Mouse (Mus musculus): ENCODE data around the gene Rbm19. TPM values are rescaled to one million over a fixed set of nuclear protein-coding genes. Genes with fewer than 3 reads are reported as not detected.

Gene Rbm19
- polyA plus RNA-seq, 1 experiment from 2014 or later, result 16.0 TPM

DNA sequence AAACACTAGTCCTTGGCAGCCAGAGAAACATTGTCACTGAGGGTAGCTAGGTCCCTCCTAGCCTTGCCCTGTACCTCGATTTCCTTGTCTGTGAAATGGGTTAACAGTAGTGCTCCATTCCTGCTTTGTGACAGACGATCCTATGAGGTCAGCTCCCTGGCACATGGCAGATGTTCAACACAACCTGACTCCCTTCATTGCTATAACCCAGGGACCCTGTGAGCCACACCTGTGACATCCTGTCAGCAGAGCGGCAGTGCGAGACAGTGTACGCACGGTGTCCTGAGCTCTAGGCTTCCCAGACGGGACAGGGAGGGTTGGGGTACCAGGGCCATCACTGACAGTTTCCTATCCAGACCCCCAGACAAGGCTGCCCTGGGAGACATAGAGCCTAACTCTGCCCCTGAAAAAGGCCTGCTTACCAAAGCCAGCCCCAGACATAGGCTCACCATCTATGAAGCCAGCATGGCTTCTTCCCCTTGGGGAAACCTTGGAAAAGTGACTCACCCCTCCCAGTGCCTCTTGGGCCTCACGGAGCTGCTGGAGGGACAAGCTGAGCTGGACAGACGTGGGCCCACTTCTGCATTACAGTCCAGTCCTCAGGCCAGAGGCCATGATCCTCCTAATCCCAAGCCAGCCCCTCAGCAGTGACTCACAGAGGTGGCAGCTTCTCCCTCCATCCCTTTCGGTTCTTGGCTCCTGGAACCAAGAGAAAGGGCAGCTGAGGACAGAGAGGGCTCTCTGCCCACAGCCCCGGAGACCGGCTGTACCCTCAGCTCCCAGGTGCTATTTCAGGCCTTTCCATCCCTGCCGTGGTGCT is 60.2 kb downstream of the Rbm19 start:
- H3K9ac ChIP-seq (replicated peaks; ENCODE audit: low read length), result no peak overlapping the region
- ATAC-seq (ENCODE audit: low FRiP score, low TSS enrichment) (no peak), DNase-seq (no peak)
- H3K27ac ChIP-seq (replicated peaks; ENCODE audit: low read depth, low read length), result peak overlapping the region; percentile 83; the same call in 1 of the 2 replicates
- H3K4me3 ChIP-seq (replicated peaks; ENCODE audit: low read depth, low read length), result no peak overlapping the region
- H3K4me1 ChIP-seq (ENCODE audit: control insufficient read depth, insufficient read depth, low read length), result peaks cover 34% of the 10 kb centered on the region
- WGBS, result 93% methylated on average over 13 of the region's 13 CpGs
- no peak overlapping the region for H3K4me2 ChIP-seq (ENCODE audit: low read length)
- H3K36me3 ChIP-seq (ENCODE audit: control insufficient read depth, insufficient read depth, low read length), result peaks cover 4% of the 10 kb centered on the region; the same call in 1 of the 2 replicates
- H3K27me3 ChIP-seq (ENCODE audit: control insufficient read depth, insufficient read depth, low read length), result no peaks in the 10 kb centered on the region
- no peaks in the 10 kb centered on the region for H3K9me3 ChIP-seq (ENCODE audit: control insufficient read depth, low read length)

DNA sequence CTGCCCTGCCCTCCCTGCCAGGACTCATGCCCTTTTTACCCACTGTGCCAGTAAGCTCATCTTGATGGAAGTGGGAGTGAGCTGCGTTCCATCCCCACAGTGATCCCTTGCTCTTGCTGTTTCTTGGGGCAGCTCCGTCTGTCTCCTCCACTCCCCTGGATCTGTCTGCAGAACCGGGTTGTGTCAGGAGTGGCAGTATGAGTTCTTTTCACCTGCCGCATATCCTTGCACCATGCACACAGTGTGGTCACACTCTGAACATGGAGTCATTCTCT is 60.7 kb downstream of the Rbm19 start:
- Histone ChIP-seq H3K27me3 (ENCODE audit: control insufficient read depth, insufficient read depth, low read length) (no peaks in the 10 kb centered on the region), H3K36me3 (ENCODE audit: control insufficient read depth, insufficient read depth, low read length) (peaks cover 4% of the 10 kb centered on the region; the same call in 1 of the 2 replicates), H3K9me3 (ENCODE audit: control insufficient read depth, low read length) (no peaks in the 10 kb centered on the region), H3K27ac (replicated peaks; ENCODE audit: low read depth, low read length) (no peak overlapping the region), H3K9ac (replicated peaks; ENCODE audit: low read length) (no peak overlapping the region), H3K4me2 (ENCODE audit: low read length) (no peak overlapping the region), H3K4me3 (replicated peaks; ENCODE audit: low read depth, low read length) (no peak overlapping the region), H3K4me1 (ENCODE audit: control insufficient read depth, insufficient read depth, low read length) (peaks cover 30% of the 10 kb centered on the region)
- no peak for DNase-seq
- WGBS, result 96% methylated on average over 4 of the region's 4 CpGs
- ATAC-seq (ENCODE audit: low FRiP score, low TSS enrichment), result no peak

DNA sequence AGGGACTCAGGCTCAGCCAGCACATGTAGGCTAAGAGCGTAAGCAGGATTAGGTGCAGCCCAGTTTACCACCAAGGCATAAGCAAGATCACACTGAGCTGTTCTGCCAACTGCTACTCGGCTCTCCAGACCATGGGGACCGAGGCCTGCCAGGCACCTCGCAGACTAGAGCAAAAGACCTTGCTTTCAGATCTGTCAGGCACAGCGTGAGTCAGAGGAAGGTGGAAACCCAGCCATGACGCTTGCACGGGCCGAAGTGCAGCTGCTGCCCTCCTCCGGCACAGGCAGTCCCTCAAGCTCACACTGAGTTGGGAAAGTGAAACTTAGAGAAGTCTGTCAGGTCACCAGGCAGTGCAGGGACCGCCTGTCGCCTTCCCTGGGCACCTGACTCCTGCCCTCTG is 63.8 kb downstream of the Rbm19 start:
- peaks cover 10% of the 10 kb centered on the region; the same call in 1 of the 2 replicates for H3K4me1 ChIP-seq (ENCODE audit: control insufficient read depth, insufficient read depth, low read length)
- no peak overlapping the region for H3K4me3 ChIP-seq (replicated peaks; ENCODE audit: low read depth, low read length)
- no peak for ATAC-seq (ENCODE audit: low FRiP score, low TSS enrichment)
- H3K9ac ChIP-seq (replicated peaks; ENCODE audit: low read length), result no peak overlapping the region
- WGBS, result 98% methylated on average over 11 of the region's 11 CpGs
- no peak overlapping the region for H3K4me2 ChIP-seq (ENCODE audit: low read length)
- no peaks in the 10 kb centered on the region for H3K9me3 ChIP-seq (ENCODE audit: control insufficient read depth, low read length)
- no peak overlapping the region for H3K27ac ChIP-seq (replicated peaks; ENCODE audit: low read depth, low read length)
- H3K27me3 ChIP-seq (ENCODE audit: control insufficient read depth, insufficient read depth, low read length), result no peaks in the 10 kb centered on the region
- DNase-seq, result no peak
- peaks cover 4% of the 10 kb centered on the region; the same call in 1 of the 2 replicates for H3K36me3 ChIP-seq (ENCODE audit: control insufficient read depth, insufficient read depth, low read length)

DNA sequence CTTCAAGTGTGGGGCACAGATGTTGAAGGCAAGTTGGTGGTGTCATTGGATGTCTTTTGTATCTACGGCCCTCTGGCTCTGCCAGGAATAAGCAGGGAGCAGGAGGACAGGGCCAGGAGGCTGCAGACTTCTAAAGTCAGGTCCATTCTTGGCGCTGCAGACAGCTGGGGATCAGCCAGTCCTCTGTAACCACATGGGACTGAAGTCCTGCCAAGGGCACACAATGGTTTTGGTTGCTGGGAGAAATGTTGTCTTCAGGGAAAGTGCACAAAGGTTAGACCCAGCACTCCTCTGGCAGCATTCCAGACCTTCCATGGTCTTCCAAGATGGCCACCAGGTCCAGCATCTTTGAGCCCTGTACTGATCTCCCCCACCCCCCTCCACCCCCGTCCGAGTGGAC is 65.1 kb downstream of the Rbm19 start:
- Histone ChIP-seq H3K36me3 (ENCODE audit: control insufficient read depth, insufficient read depth, low read length) (peaks cover 4% of the 10 kb centered on the region; the same call in 1 of the 2 replicates), H3K9me3 (ENCODE audit: control insufficient read depth, low read length) (no peaks in the 10 kb centered on the region), H3K4me3 (replicated peaks; ENCODE audit: low read depth, low read length) (no peak overlapping the region), H3K4me2 (ENCODE audit: low read length) (no peak overlapping the region), H3K4me1 (ENCODE audit: control insufficient read depth, insufficient read depth, low read length) (0 out of 2 replicates have a peak, but pooled peaks cover 2% of the 10 kb centered on the region), H3K9ac (replicated peaks; ENCODE audit: low read length) (no peak overlapping the region), H3K27ac (replicated peaks; ENCODE audit: low read depth, low read length) (no peak overlapping the region), H3K27me3 (ENCODE audit: control insufficient read depth, insufficient read depth, low read length) (no peaks in the 10 kb centered on the region)
- 88% methylated on average over 4 of the region's 4 CpGs for WGBS
- ATAC-seq (ENCODE audit: low FRiP score, low TSS enrichment) (no peak), DNase-seq (no peak)

DNA sequence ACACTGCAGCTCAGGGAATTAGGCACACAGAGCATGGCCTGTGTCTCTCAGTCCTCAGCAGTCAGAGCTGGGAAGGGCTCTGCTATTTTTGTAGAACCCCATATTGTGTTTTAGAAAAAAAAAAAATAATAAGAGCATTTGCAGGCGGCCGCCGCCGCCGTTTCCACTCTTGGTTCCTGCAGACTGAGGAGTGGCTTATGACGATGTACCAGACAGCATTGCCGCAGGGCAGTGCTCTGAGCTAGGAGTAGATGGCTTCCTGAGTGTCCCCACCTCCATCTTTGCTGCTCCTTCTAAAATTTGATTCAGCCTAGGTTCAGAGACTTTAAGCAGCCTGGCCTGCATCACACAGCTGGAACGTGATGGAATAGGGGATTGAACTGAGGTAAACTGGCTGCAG is 67.1 kb downstream of the Rbm19 start:
- no peak overlapping the region for H3K9ac ChIP-seq (replicated peaks; ENCODE audit: low read length)
- peak overlapping the region; percentile 52 for H3K27ac ChIP-seq (replicated peaks; ENCODE audit: low read depth, low read length)
- H3K4me2 ChIP-seq (ENCODE audit: low read length), result no peak overlapping the region
- H3K4me3 ChIP-seq (replicated peaks; ENCODE audit: low read depth, low read length), result no peak overlapping the region
- H3K27me3 ChIP-seq (ENCODE audit: control insufficient read depth, insufficient read depth, low read length), result no peaks in the 10 kb centered on the region
- WGBS, result 72% methylated on average over 8 of the region's 8 CpGs
- no peak for ATAC-seq (ENCODE audit: low FRiP score, low TSS enrichment)
- no peaks in the 10 kb centered on the region for H3K36me3 ChIP-seq (ENCODE audit: control insufficient read depth, insufficient read depth, low read length)
- H3K9me3 ChIP-seq (ENCODE audit: control insufficient read depth, low read length), result no peaks in the 10 kb centered on the region
- no peak for DNase-seq
- 0 out of 2 replicates have a peak, but pooled peaks cover 2% of the 10 kb centered on the region for H3K4me1 ChIP-seq (ENCODE audit: control insufficient read depth, insufficient read depth, low read length)

DNA sequence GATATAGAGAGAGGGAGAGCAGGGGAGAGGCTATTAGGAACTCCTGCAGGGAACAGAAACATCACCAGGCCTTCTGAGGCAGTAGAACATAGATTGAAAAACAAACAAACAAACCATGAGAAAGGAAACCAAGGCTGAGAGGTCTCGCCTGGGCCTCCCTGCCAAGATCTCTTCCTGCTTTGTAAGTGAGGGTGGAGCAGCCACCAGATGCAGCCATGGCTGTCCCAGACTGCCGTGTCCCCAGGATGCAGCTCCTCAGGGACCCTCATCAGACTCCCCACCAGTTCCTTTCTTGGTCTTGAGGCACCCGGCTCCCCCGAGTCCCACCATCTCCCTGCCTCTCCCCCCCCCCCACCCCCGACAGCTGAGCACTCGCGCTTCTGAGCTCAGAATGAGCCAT is 67.5 kb downstream of the Rbm19 start:
- no peaks in the 10 kb centered on the region for H3K9me3 ChIP-seq (ENCODE audit: control insufficient read depth, low read length)
- H3K27ac ChIP-seq (replicated peaks; ENCODE audit: low read depth, low read length), result peak overlapping the region; percentile 52
- no peak for ATAC-seq (ENCODE audit: low FRiP score, low TSS enrichment)
- H3K4me3 ChIP-seq (replicated peaks; ENCODE audit: low read depth, low read length), result no peak overlapping the region
- WGBS, result 57% methylated on average over 7 of the region's 7 CpGs
- no peak for DNase-seq
- H3K9ac ChIP-seq (replicated peaks; ENCODE audit: low read length), result no peak overlapping the region
- no peaks in the 10 kb centered on the region for H3K36me3 ChIP-seq (ENCODE audit: control insufficient read depth, insufficient read depth, low read length)
- 0 out of 2 replicates have a peak, but pooled peaks cover 2% of the 10 kb centered on the region for H3K4me1 ChIP-seq (ENCODE audit: control insufficient read depth, insufficient read depth, low read length)
- no peak overlapping the region for H3K4me2 ChIP-seq (ENCODE audit: low read length)
- no peaks in the 10 kb centered on the region for H3K27me3 ChIP-seq (ENCODE audit: control insufficient read depth, insufficient read depth, low read length)

DNA sequence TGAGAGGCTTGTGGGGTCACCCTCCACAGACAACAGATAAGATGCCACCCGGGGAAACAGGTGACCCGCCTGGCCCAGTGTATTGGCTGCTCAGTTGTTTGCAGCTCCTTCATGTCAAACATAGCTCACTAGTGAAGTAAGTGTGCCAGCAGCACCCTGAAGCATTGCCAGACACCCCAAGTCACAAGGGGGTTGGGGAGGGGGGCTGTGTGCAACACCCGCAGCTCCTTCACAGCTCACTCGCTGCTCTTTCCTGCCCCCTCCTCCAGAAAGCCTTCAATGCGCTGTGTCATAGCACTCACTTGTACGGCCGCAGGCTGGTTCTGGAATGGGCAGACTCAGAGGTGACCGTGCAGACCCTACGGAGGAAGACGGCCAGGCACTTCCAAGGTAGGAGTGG is 69.7 kb downstream of the Rbm19 start:
- no peak overlapping the region for H3K9ac ChIP-seq (replicated peaks; ENCODE audit: low read length)
- no peak overlapping the region for H3K27ac ChIP-seq (replicated peaks; ENCODE audit: low read depth, low read length)
- 0 out of 2 replicates have a peak, but pooled peaks cover 2% of the 10 kb centered on the region for H3K4me1 ChIP-seq (ENCODE audit: control insufficient read depth, insufficient read depth, low read length)
- no peak for ATAC-seq (ENCODE audit: low FRiP score, low TSS enrichment)
- H3K9me3 ChIP-seq (ENCODE audit: control insufficient read depth, low read length), result no peaks in the 10 kb centered on the region
- DNase-seq, result no peak
- no peak overlapping the region for H3K4me2 ChIP-seq (ENCODE audit: low read length)
- H3K36me3 ChIP-seq (ENCODE audit: control insufficient read depth, insufficient read depth, low read length), result no peaks in the 10 kb centered on the region
- no peaks in the 10 kb centered on the region for H3K27me3 ChIP-seq (ENCODE audit: control insufficient read depth, insufficient read depth, low read length)
- WGBS, result 93% methylated on average over 10 of the region's 10 CpGs
- H3K4me3 ChIP-seq (replicated peaks; ENCODE audit: low read depth, low read length), result no peak overlapping the region

DNA sequence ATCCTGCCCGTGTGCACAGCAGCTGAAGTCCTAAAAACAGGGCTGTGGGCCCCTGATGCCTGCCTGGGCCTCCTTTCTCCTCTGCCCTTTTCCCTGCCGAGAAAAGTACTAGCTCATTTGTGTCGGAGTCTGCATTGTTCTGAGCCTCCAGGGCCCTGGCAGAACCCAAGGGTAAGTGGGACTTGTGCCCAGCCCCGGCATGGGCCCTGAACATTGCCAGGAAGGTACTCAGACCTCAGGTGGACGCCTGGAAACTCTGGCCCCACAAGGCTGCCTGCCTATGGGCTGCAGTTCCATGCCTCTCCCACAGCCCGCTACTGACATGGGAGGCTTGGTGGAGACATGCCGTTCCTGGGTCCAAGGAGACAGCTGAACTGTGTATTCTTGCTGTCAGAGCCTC is 72.3 kb downstream of the Rbm19 start:
- Histone ChIP-seq H3K4me1 (ENCODE audit: control insufficient read depth, insufficient read depth, low read length) (peaks cover 9% of the 10 kb centered on the region), H3K27me3 (ENCODE audit: control insufficient read depth, insufficient read depth, low read length) (no peaks in the 10 kb centered on the region), H3K27ac (replicated peaks; ENCODE audit: low read depth, low read length) (no peak overlapping the region), H3K4me3 (replicated peaks; ENCODE audit: low read depth, low read length) (no peak overlapping the region), H3K9ac (replicated peaks; ENCODE audit: low read length) (no peak overlapping the region), H3K9me3 (ENCODE audit: control insufficient read depth, low read length) (no peaks in the 10 kb centered on the region), H3K36me3 (ENCODE audit: control insufficient read depth, insufficient read depth, low read length) (no peaks in the 10 kb centered on the region), H3K4me2 (ENCODE audit: low read length) (no peak overlapping the region)
- WGBS, result 79% methylated on average over 7 of the region's 7 CpGs
- DNase-seq (no peak), ATAC-seq (ENCODE audit: low FRiP score, low TSS enrichment) (no peak)

DNA sequence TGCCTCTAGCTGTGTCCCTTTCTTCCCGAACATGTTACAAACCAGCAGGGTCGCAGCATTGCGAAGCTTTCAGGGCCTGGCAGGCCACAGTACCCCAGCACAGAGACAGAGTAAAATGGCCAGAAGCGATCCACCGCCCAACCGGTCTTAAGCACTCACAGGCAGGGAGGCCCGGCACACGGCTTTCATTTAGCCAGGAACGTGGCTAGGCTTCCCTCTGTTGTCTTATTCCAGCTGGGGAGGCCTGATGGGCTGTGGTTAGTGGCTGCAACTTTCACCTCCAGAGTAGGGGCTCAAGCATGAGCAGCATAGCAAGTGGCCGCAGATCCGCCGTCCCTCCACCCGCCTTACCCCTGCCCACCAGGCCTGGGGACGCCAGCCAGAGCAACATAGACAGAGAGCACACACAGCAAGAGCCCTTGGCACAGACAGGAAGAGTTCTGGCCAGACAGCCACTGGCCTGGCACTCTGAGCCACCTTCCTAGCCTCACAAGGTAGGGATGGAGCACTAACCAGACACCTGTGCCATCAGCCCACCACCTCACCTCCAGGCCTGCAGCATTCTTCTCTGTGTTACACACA is 73.8 kb downstream of the Rbm19 start:
- Histone ChIP-seq H3K4me2 (ENCODE audit: low read length) (no peak overlapping the region), H3K27ac (replicated peaks; ENCODE audit: low read depth, low read length) (peak overlapping the region; percentile 3), H3K9me3 (ENCODE audit: control insufficient read depth, low read length) (no peaks in the 10 kb centered on the region), H3K4me1 (ENCODE audit: control insufficient read depth, insufficient read depth, low read length) (peaks cover 24% of the 10 kb centered on the region), H3K9ac (replicated peaks; ENCODE audit: low read length) (0 out of 2 replicates have a peak overlapping the region, but pooled peaks have one; percentile 21), H3K4me3 (replicated peaks; ENCODE audit: low read depth, low read length) (no peak overlapping the region), H3K36me3 (ENCODE audit: control insufficient read depth, insufficient read depth, low read length) (no peaks in the 10 kb centered on the region), H3K27me3 (ENCODE audit: control insufficient read depth, insufficient read depth, low read length) (no peaks in the 10 kb centered on the region)
- WGBS, result 63% methylated on average over 14 of the region's 14 CpGs
- no peak for ATAC-seq (ENCODE audit: low FRiP score, low TSS enrichment)
- DNase-seq, result no peak

Measured in midbrain, embryonic 14.5 days (tissue).